Mouse (Mus musculus): Measurements from ENCODE around the gene Cfap100. TPM values are rescaled to one million over a fixed set of nuclear protein-coding genes. Genes with fewer than 3 reads are reported as not detected.

Cfap100 gene
- polyA plus RNA-seq, 2 experiments: 0.01 to 0.06 TPM

DNA sequence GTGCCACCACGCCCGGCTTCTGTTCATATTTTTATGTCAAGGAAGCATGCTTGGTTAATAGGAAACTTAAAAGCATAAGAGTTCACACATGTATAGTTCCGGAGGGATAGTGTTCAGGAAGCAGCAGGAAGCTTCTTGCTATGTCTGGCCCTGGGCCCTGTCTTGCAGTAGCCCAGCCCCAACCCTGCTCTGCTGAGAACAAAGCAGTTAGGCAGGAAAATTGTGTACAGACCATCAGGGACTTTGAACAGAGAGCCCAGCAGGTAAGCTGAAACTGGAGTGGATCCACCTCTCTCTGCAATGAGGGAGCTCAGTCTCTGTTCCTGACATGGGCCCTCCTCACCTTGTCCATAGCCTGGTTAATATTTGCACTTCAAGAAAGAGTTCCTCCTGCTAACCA, 31.3 kb downstream of the Cfap100 start:
- 77% methylated on average over 3 of the region's 3 CpGs for WGBS (ENCODE audit: insufficient replicate concordance)
- ATAC-seq (ENCODE audit: insufficient read depth) (no peak), DNase-seq (ENCODE audit: low read depth in 3 of 3, low spot score in 3 of 3) (no peak)
- H3K9ac ChIP-seq (replicated peaks): no peak overlapping the region
- no peaks in the 10 kb centered on the region for H3K9me3 ChIP-seq (ENCODE audit: control insufficient read depth, low read length)
- H3K27ac ChIP-seq: no peak overlapping the region
- no peaks in the 10 kb centered on the region for H3K27me3 ChIP-seq (ENCODE audit: control insufficient read depth, insufficient read depth, low read length)
- no peaks in the 10 kb centered on the region for H3K4me1 ChIP-seq (replicated peaks; ENCODE audit: control insufficient read depth in 2 of 2, insufficient read depth in 2 of 2, low read length in 1 of 2)
- no peaks in the 10 kb centered on the region; the same call in 1 of the 2 replicates for H3K36me3 ChIP-seq (replicated peaks; ENCODE audit: control insufficient read depth, insufficient read depth, low read depth)
- H3K4me3 ChIP-seq (ENCODE audit: insufficient read depth in 1 of 2, low read depth in 2 of 2, low read length in 2 of 2): no peak overlapping the region
- H3K4me2 ChIP-seq (ENCODE audit: low read depth): no peak overlapping the region
- TF ChIP-seq CTCF (IDR thresholded peaks at IDR 0.05; ENCODE audit: low read depth) (no peak), EP300 (IDR thresholded peaks at IDR 0.05; ENCODE audit: low read depth) (no peak)

- no peak for ATAC-seq (ENCODE audit: insufficient read depth)
- Histone ChIP-seq H3K36me3 (replicated peaks; ENCODE audit: control insufficient read depth, insufficient read depth, low read depth) (peaks cover 3% of the 10 kb centered on the region; the same call in 1 of the 2 replicates), H3K4me2 (ENCODE audit: low read depth) (no peak overlapping the region), H3K4me1 (replicated peaks; ENCODE audit: control insufficient read depth in 2 of 2, insufficient read depth in 2 of 2, low read length in 1 of 2) (no peaks in the 10 kb centered on the region), H3K9ac (replicated peaks) (no peak overlapping the region), H3K9me3 (ENCODE audit: control insufficient read depth, low read length) (no peaks in the 10 kb centered on the region), H3K27ac (no peak overlapping the region), H3K27me3 (ENCODE audit: control insufficient read depth, insufficient read depth, low read length) (no peaks in the 10 kb centered on the region), H3K4me3 (ENCODE audit: insufficient read depth in 1 of 2, low read depth in 2 of 2, low read length in 2 of 2) (no peak overlapping the region)
- DNase-seq (ENCODE audit: low read depth in 3 of 3, low spot score in 3 of 3): no peak
- WGBS (ENCODE audit: insufficient replicate concordance): 66% methylated on average over 2 of the region's 2 CpGs
- TF ChIP-seq CTCF (IDR thresholded peaks at IDR 0.05; ENCODE audit: low read depth) (no peak), EP300 (IDR thresholded peaks at IDR 0.05; ENCODE audit: low read depth) (no peak)
Observed at GRCm38 (mm10) chr6:90395751-90396150, 32.8 kb downstream of the Cfap100 start.

- Histone ChIP-seq H3K4me1 (replicated peaks; ENCODE audit: control insufficient read depth in 2 of 2, insufficient read depth in 2 of 2, low read length in 1 of 2) (no peaks in the 10 kb centered on the region), H3K4me2 (ENCODE audit: low read depth) (no peak overlapping the region), H3K27ac (no peak overlapping the region), H3K27me3 (ENCODE audit: control insufficient read depth, insufficient read depth, low read length) (no peaks in the 10 kb centered on the region), H3K9me3 (ENCODE audit: control insufficient read depth, low read length) (no peaks in the 10 kb centered on the region), H3K4me3 (ENCODE audit: insufficient read depth in 1 of 2, low read depth in 2 of 2, low read length in 2 of 2) (no peak overlapping the region), H3K9ac (replicated peaks) (no peak overlapping the region), H3K36me3 (replicated peaks; ENCODE audit: control insufficient read depth, insufficient read depth, low read depth) (peaks cover 3% of the 10 kb centered on the region; the same call in 1 of the 2 replicates)
- peak in 1 of 3 experiments; percentile 16 for DNase-seq (ENCODE audit: low read depth in 3 of 3, low spot score in 3 of 3)
- peak; percentile 55; the same call in 1 of the 2 replicates for ATAC-seq (ENCODE audit: insufficient read depth)
- TF ChIP-seq CTCF (IDR thresholded peaks at IDR 0.05; ENCODE audit: low read depth): no peak
- TF ChIP-seq EP300 (IDR thresholded peaks at IDR 0.05; ENCODE audit: low read depth): no peak
- 40% methylated on average over 3 of the region's 3 CpGs for WGBS (ENCODE audit: insufficient replicate concordance)
Observed at GRCm38 (mm10) chr6:90393948-90394347, 34.6 kb downstream of the Cfap100 start.

- H3K4me3 ChIP-seq (ENCODE audit: insufficient read depth in 1 of 2, low read depth in 2 of 2, low read length in 2 of 2): no peak overlapping the region
- no peak overlapping the region for H3K27ac ChIP-seq
- H3K36me3 ChIP-seq (replicated peaks; ENCODE audit: control insufficient read depth, insufficient read depth, low read depth): peaks cover 6% of the 10 kb centered on the region; the same call in 1 of the 2 replicates
- DNase-seq (ENCODE audit: low read depth in 3 of 3, low spot score in 3 of 3) (no peak), ATAC-seq (ENCODE audit: insufficient read depth) (no peak)
- no peaks in the 10 kb centered on the region for H3K9me3 ChIP-seq (ENCODE audit: control insufficient read depth, low read length)
- no peak for TF ChIP-seq CTCF (IDR thresholded peaks at IDR 0.05; ENCODE audit: low read depth)
- no peak for TF ChIP-seq EP300 (IDR thresholded peaks at IDR 0.05; ENCODE audit: low read depth)
- H3K9ac ChIP-seq (replicated peaks): no peak overlapping the region
- no peak overlapping the region for H3K4me2 ChIP-seq (ENCODE audit: low read depth)
- WGBS (ENCODE audit: insufficient replicate concordance): 68% methylated on average over 4 of the region's 4 CpGs
- no peaks in the 10 kb centered on the region for H3K4me1 ChIP-seq (replicated peaks; ENCODE audit: control insufficient read depth in 2 of 2, insufficient read depth in 2 of 2, low read length in 1 of 2)
- H3K27me3 ChIP-seq (ENCODE audit: control insufficient read depth, insufficient read depth, low read length): no peaks in the 10 kb centered on the region
Observed at GRCm38 (mm10) chr6:90390629-90391028, 38.0 kb downstream of the Cfap100 start.

DNA sequence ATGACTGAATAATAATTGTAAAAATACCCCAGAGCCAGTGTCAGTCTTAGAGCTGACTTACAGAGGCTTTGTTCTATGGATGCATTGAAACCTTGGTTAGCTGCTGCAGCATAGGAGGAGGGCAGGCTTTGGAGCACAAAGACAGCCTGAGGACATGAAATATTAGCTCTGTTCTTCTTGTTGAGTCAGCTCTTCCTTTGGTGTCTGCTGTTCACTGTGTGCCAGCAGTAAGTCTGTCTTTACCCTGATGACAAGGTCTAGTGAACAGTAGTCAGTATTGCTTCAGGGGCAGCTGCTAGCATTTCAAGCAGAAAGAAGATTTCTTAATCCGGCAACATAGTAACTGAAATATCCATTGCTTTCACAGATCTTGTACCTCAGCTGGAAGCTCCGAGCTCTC, 47.1 kb downstream of the Cfap100 start:
- Histone ChIP-seq H3K9me3 (ENCODE audit: control insufficient read depth, low read length) (no peaks in the 10 kb centered on the region), H3K27me3 (ENCODE audit: control insufficient read depth, insufficient read depth, low read length) (no peaks in the 10 kb centered on the region), H3K36me3 (replicated peaks; ENCODE audit: control insufficient read depth, insufficient read depth, low read depth) (peaks cover 41% of the 10 kb centered on the region), H3K4me1 (replicated peaks; ENCODE audit: control insufficient read depth in 2 of 2, insufficient read depth in 2 of 2, low read length in 1 of 2) (no peaks in the 10 kb centered on the region), H3K4me3 (ENCODE audit: insufficient read depth in 1 of 2, low read depth in 2 of 2, low read length in 2 of 2) (no peak overlapping the region), H3K27ac (no peak overlapping the region), H3K4me2 (ENCODE audit: low read depth) (no peak overlapping the region), H3K9ac (replicated peaks) (no peak overlapping the region)
- ATAC-seq (ENCODE audit: insufficient read depth) (no peak), DNase-seq (ENCODE audit: low read depth in 3 of 3, low spot score in 3 of 3) (no peak)
- TF ChIP-seq CTCF (IDR thresholded peaks at IDR 0.05; ENCODE audit: low read depth) (no peak), EP300 (IDR thresholded peaks at IDR 0.05; ENCODE audit: low read depth) (no peak)
- 82% methylated on average over 2 of the region's 2 CpGs for WGBS (ENCODE audit: insufficient replicate concordance)

Data from liver, embryonic 14.5 days (tissue).